Mouse (Mus musculus) limb, embryonic 11.5 days (tissue): ENCODE measurements at regions not wholly inside any gene's neighbourhood (a gene's known extent, or its start where the extent isn't known, plus 50 kb on each side); places are given as distances from the start of the nearest gene placed in this dataset.
"Not testable (repeated sequence)": the region's sequence is repeated elsewhere in the genome, so short reads cannot be mapped to it uniquely, and the experiment has no call there.

Experiments used
- ATAC-seq: fragments of 200-750 bp; cut with Nextera tagmentation; 2 replicates; pipeline ENCODE4 v1.8.0; 2017; ENCODE audit warnings: low read depth; ENCODE audit not compliant: insufficient number of reproducible peaks, low FRiP score, low TSS enrichment
- DNase-seq: peaks from one replicate; pipeline ENCODE4 v3.0.0-alpha.2; 2015; ENCODE audit warnings: low spot score
- H3K27ac ChIP-seq: fragments of 300-500 bp; sonication (generic); replicated peaks from 2 replicates; pipeline ENCODE4 v1.5.1; 2014; ENCODE audit warnings: low read depth, mild to moderate bottlenecking, low read length
- H3K27me3 ChIP-seq: fragments of 300-500 bp; sonication (generic); 2 replicates; pipeline ENCODE4 v1.6.1; 2014; ENCODE audit warnings: mild to moderate bottlenecking, low read length, mixed read lengths; ENCODE audit not compliant: control insufficient read depth, insufficient read depth
- H3K36me3 ChIP-seq: fragments of 300-500 bp; sonication (generic); 2 replicates; pipeline ENCODE4 v1.6.1; 2014; ENCODE audit warnings: mild to moderate bottlenecking, low read length, moderate library complexity, mixed read lengths; ENCODE audit not compliant: control insufficient read depth, insufficient read depth
- H3K4me1 ChIP-seq: fragments of 300-500 bp; sonication (generic); 2 replicates; pipeline ENCODE4 v1.6.1; 2014; ENCODE audit warnings: low read length, mixed read lengths; ENCODE audit not compliant: control insufficient read depth, insufficient read depth
- H3K4me2 ChIP-seq: fragments of 300-500 bp; sonication (generic); 2 replicates; pipeline ENCODE4 v1.6.1; 2014; ENCODE audit warnings: low read depth, mild to moderate bottlenecking, moderate library complexity; ENCODE audit not compliant: severe bottlenecking
- H3K4me3 ChIP-seq: fragments of 300-500 bp; sonication (generic); 2 replicates; pipeline ENCODE4 v1.5.1; 2014; ENCODE audit warnings: low read depth, low read length
- H3K9ac ChIP-seq: fragments of 300-500 bp; sonication (generic); 2 replicates; pipeline ENCODE4 v1.6.1; 2014; ENCODE audit warnings: mild to moderate bottlenecking, low read length
- H3K9me3 ChIP-seq: fragments of 300-500 bp; sonication (generic); 2 replicates; pipeline ENCODE4 v1.6.1; 2016; ENCODE audit warnings: low read length; ENCODE audit not compliant: control insufficient read depth
- WGBS: fragments of 180-500 bp; shearing (Covaris S2); extraction: QIAGEN DNeasy Blood & Tissue Kit; methylation state at CpG from one replicate; pipeline ENCODE4 v1.1.7; 2014; 5-methylcytosine and 5-hydroxymethylcytosine counted together

DNA sequence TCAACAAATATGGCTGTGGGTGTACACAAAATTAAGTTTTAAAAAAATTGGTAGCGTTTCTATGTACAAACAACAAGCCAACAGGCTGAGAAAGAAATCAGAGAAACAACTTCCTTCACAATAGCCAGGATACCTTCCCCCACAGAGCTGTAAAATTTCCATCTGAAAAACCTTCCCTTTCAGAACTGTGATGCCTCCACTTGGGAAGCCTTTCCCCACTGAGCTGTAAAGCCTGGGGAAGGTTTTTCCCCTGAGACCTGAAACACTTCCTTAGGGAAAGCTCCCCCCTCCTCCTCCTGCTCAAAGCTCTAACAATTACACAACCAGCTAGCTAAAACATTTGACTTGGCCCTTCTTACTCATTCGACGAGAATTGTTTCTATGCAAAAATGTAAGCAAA lies 245.5 kb upstream of the Zfp960 start:
- WGBS, result 32% methylated on average over 3 of the region's 3 CpGs
- Histone ChIP-seq H3K9ac (no peak overlapping the region), H3K27ac (no peak overlapping the region), H3K27me3 (no peaks in the 10 kb centered on the region), H3K4me2 (no peak overlapping the region), H3K4me1 (no peaks in the 10 kb centered on the region), H3K9me3 (no peaks in the 10 kb centered on the region), H3K4me3 (no peak overlapping the region), H3K36me3 (no peaks in the 10 kb centered on the region)
- no peak for ATAC-seq
- DNase-seq, result no peak

- DNase-seq (no peak), ATAC-seq (no peak)
- WGBS, result 77% methylated on average over 3 of the region's 3 CpGs
- no peak overlapping the region for H3K4me3 ChIP-seq
- H3K4me2 ChIP-seq, result no peak overlapping the region
- no peak overlapping the region for H3K27ac ChIP-seq
- no peaks in the 10 kb centered on the region for H3K9me3 ChIP-seq
- no peaks in the 10 kb centered on the region for H3K4me1 ChIP-seq
- H3K27me3 ChIP-seq, result no peaks in the 10 kb centered on the region
- H3K9ac ChIP-seq, result no peak overlapping the region
- no peaks in the 10 kb centered on the region for H3K36me3 ChIP-seq
Observed at GRCm38 (mm10) chr17:16821716-16822115, 242.2 kb upstream of the Zfp960 start.

DNA sequence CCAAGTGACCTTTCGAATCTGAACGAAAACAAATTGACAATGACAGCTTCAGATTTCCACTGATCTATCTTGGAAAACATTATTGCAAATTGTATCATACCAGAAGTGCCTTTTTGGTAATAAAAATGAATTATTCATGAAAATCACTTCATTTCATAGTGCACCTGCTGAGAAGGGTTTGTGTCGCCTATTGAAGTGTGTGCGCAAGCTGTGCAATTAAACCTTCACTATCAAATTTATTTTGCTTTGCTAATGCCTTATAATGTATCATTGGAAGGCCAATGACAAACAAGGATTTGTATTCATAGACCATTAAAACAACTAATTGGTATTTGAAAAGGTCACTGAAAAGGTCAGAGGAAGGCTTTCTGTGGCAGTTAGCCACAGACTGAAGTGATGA lies 224.8 kb upstream of the Zfp960 start:
- Histone ChIP-seq H3K4me3 (no peak overlapping the region), H3K4me2 (no peak overlapping the region), H3K9ac (no peak overlapping the region), H3K4me1 (no peaks in the 10 kb centered on the region), H3K36me3 (no peaks in the 10 kb centered on the region), H3K9me3 (no peaks in the 10 kb centered on the region), H3K27me3 (no peaks in the 10 kb centered on the region), H3K27ac (no peak overlapping the region)
- no peak for ATAC-seq
- WGBS, result 93% methylated on average over 4 of the region's 4 CpGs
- no peak for DNase-seq

- Histone ChIP-seq H3K27me3 (no peaks in the 10 kb centered on the region), H3K27ac (no peak overlapping the region), H3K36me3 (no peaks in the 10 kb centered on the region), H3K4me2 (no peak overlapping the region), H3K4me1 (no peaks in the 10 kb centered on the region), H3K9me3 (no peaks in the 10 kb centered on the region), H3K4me3 (no peak overlapping the region), H3K9ac (no peak overlapping the region)
- ATAC-seq (no peak), DNase-seq (no peak)
- 44% methylated on average over 1 of the region's 1 CpGs for WGBS
Observed at GRCm38 (mm10) chr17:16860771-16861170, 203.1 kb upstream of the Zfp960 start.

- H3K4me1 ChIP-seq, result no peaks in the 10 kb centered on the region
- H3K4me3 ChIP-seq, result no peak overlapping the region
- no peak overlapping the region for H3K27ac ChIP-seq
- no peaks in the 10 kb centered on the region for H3K27me3 ChIP-seq
- H3K9me3 ChIP-seq, result no peaks in the 10 kb centered on the region
- peak; percentile 52 for DNase-seq
- WGBS, result 60% methylated on average over 2 of the region's 2 CpGs
- no peak overlapping the region for H3K4me2 ChIP-seq
- H3K9ac ChIP-seq, result no peak overlapping the region
- ATAC-seq, result no peak
- H3K36me3 ChIP-seq, result no peaks in the 10 kb centered on the region
Observed at GRCm38 (mm10) chr17:16900791-16901190, 163.1 kb upstream of the Zfp960 start.

DNA sequence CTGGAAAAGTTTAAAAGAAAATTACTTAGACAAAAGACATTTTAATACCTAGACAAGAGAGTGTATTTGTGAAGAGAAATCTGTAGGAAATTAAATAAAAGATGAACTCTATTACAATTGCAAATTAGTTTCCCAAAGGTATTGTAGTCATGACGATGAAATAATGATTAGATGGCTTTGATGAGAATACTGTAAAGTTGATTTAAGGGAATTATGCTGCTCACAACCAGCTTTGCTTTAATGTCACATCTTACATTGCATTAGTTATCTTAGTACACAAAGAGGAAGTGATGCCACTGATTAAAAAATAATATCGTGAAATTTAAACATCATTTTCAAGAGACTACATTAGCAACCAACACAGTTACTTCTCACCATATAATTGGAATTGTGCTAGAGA lies 145.7 kb upstream of the Zfp960 start:
- Histone ChIP-seq H3K9me3 (no peaks in the 10 kb centered on the region), H3K36me3 (no peaks in the 10 kb centered on the region), H3K4me2 (no peak overlapping the region), H3K27me3 (no peaks in the 10 kb centered on the region), H3K4me3 (no peak overlapping the region), H3K4me1 (no peaks in the 10 kb centered on the region), H3K9ac (no peak overlapping the region), H3K27ac (no peak overlapping the region)
- ATAC-seq (no peak), DNase-seq (no peak)
- WGBS, result 90% methylated on average over 2 of the region's 2 CpGs

DNA sequence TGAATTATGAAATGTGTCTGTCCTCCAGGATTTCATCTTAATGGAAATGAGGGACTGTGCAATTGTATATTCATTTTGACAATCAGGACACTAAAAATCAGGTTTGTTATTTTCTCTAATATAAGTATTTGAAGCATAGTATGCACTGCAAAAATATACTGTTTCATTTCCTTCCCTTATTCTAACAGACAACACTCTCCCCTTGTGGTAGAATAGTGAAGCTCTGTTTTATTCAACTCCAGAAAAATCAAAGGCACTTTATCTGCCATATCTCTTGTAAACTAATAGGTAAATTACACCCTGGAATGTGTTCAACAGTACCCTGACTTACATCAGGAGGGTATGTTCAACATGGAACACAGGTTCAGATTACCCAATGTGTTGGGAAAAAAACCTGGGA lies 137.7 kb upstream of the Zfp960 start:
- Histone ChIP-seq H3K4me2 (no peak overlapping the region), H3K27ac (no peak overlapping the region), H3K4me1 (no peaks in the 10 kb centered on the region), H3K4me3 (no peak overlapping the region), H3K9ac (no peak overlapping the region), H3K9me3 (no peaks in the 10 kb centered on the region), H3K27me3 (no peaks in the 10 kb centered on the region), H3K36me3 (no peaks in the 10 kb centered on the region)
- DNase-seq (no peak), ATAC-seq (no peak)

DNA sequence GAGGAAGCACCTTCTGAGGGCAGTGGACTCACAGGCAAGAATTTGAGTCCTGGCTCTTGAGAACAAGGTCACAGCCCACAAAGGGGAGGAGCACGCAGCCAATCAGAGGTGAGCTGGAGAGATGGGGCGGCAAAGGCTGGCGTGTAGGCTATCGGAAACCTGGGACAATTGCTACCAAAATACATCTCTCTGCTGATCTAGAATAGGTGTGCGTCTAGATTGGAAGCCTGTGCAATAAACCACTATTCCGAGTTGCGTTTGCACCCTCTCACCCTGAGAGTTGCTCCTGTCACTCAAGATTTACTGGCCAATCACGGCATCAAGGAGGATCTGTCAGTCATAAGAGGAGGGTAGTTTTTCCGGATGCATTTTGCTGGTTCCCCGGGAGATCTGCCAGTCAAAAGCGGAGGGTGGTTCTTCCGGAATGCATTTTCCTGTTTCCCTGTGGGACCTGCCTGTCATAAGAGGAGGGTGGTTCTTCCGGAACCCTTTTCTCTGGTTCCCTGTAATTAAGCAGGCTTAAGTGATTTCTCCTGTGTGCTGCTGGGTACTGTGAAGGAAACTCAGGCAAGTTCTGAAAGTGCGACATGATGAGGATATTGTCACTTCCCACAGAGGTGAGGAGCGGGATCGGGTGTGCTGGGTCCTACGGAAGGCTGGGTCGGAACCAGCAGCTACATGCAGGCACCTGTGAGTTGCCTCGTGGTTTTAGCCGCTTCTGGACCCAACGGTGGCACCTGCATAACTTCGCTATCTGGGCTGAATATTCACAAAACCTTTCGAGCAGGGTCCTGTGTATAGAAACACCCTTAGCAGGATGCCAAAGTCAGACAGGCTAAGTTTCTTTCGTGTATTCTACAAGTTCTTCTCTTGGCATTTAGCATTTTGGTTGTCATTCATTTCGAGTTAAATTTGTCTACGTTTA lies 112.6 kb upstream of the Zfp960 start:
- DNase-seq (peak; percentile 83), ATAC-seq (peak; percentile 98)
- not testable (repeated sequence) for H3K27ac ChIP-seq, H3K36me3 ChIP-seq, H3K4me1 ChIP-seq, H3K27me3 ChIP-seq, H3K9me3 ChIP-seq
- Histone ChIP-seq H3K9ac (peak overlapping the region; percentile 50; the same call in 1 of the 2 replicates), H3K4me2 (peak overlapping the region; percentile 17; the same call in 1 of the 2 replicates), H3K4me3 (peak overlapping the region; percentile 45)
- 5% methylated on average over 22 of the region's 26 CpGs for WGBS

- not testable (repeated sequence) for H3K36me3 ChIP-seq, H3K9ac ChIP-seq, H3K27me3 ChIP-seq, H3K9me3 ChIP-seq, H3K4me2 ChIP-seq, H3K27ac ChIP-seq, ATAC-seq, H3K4me3 ChIP-seq, DNase-seq, H3K4me1 ChIP-seq
- WGBS, result 37% methylated on average over 2 of the region's 2 CpGs
Observed at GRCm38 (mm10) chr17:16952146-16952545, 111.8 kb upstream of the Zfp960 start.
